Mouse (Mus musculus) stomach, embryonic 16.5 days (tissue): ENCODE data around the gene Gclc. TPM values are rescaled to one million over a fixed set of nuclear protein-coding genes. Genes with fewer than 3 reads are reported as not detected.

ENCODE experiments used
- ATAC-seq: fragments of 200-750 bp; cut with Nextera tagmentation; 2 replicates; pipeline ENCODE4 v1.8.0; 2017; ENCODE audit warnings: moderate number of reproducible peaks, moderate TSS enrichment; ENCODE audit not compliant: insufficient read depth, low FRiP score
- H3K27ac ChIP-seq: fragments of 300-500 bp; sonication (generic); 2 replicates; pipeline ENCODE4 v1.5.1; 2014; ENCODE audit warnings: low read length
- H3K27me3 ChIP-seq: fragments of 300-500 bp; sonication (generic); 2 replicates; pipeline ENCODE4 v1.6.1; 2014; ENCODE audit warnings: low read length, control low read depth, mixed read lengths; ENCODE audit not compliant: control insufficient read depth, insufficient read depth
- H3K36me3 ChIP-seq: fragments of 300-500 bp; sonication (generic); 2 replicates; pipeline ENCODE4 v1.6.1; 2014; ENCODE audit warnings: low read length; ENCODE audit not compliant: control insufficient read depth, insufficient read depth
- H3K4me1 ChIP-seq: fragments of 300-500 bp; sonication (generic); 2 replicates; pipeline ENCODE4 v1.6.1; 2014; ENCODE audit warnings: low read length, control low read depth, mixed read lengths; ENCODE audit not compliant: control insufficient read depth, insufficient read depth
- H3K4me2 ChIP-seq: fragments of 300-500 bp; sonication (generic); 2 replicates; pipeline ENCODE4 v1.6.1; 2014; ENCODE audit warnings: low read depth, low read length, mixed read lengths
- H3K4me3 ChIP-seq: fragments of 300-500 bp; sonication (generic); replicated peaks from 2 replicates; pipeline ENCODE4 v1.5.1; 2014; ENCODE audit warnings: mild to moderate bottlenecking, low read length
- H3K9ac ChIP-seq: fragments of 300-500 bp; sonication (generic); 2 replicates; pipeline ENCODE4 v1.6.1; 2014; ENCODE audit warnings: low read length
- H3K9me3 ChIP-seq: fragments of 300-500 bp; sonication (generic); replicated peaks from 2 replicates; pipeline ENCODE4 v1.6.1; 2016; ENCODE audit warnings: low read length, control low read depth; ENCODE audit not compliant: control insufficient read depth
- WGBS: fragments of 180-500 bp; shearing (Covaris S2); extraction: QIAGEN DNeasy Blood & Tissue Kit; methylation state at CpG from one replicate; pipeline ENCODE4 v1.1.7; 2014; 5-methylcytosine and 5-hydroxymethylcytosine counted together
- polyA plus RNA-seq: library from polyadenylated mRNA; unstranded; fragments of >200 nt; fragmentation: Nextera tagmentation; extraction: Ambion mirVana; gene quantifications from 2 replicates; pipeline ENCODE4 v1.2.1, GENCODE M21; 2015

The Gclc gene
- polyA plus RNA-seq, 1 experiment from 2014 or later: 10.9 TPM

DNA sequence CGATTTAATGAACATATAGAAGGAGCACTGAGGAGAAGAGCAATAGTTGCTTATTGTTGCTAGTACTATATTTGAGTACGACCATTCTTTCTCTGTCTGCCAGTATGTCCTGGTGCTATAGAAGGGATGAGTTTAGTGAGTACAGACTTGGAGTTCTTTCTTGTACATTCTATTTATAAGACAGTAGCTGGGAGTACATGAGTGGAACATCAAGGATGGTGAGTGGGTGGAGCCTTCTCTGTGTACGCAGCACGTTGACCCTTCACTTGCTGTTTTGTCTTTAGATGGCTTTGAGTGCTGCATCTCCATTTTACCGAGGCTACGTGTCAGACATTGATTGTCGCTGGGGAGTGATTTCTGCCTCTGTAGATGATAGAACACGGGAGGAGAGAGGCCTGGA, 31.1 kb downstream of the Gclc start:
- H3K36me3 ChIP-seq: peaks cover 4% of the 10 kb centered on the region
- H3K27me3 ChIP-seq: no peaks in the 10 kb centered on the region
- no peak overlapping the region for H3K9ac ChIP-seq
- no peaks in the 10 kb centered on the region for H3K9me3 ChIP-seq
- ATAC-seq: no peak
- no peak overlapping the region for H3K27ac ChIP-seq
- 92% methylated on average over 8 of the region's 8 CpGs for WGBS
- no peak overlapping the region for H3K4me3 ChIP-seq
- H3K4me1 ChIP-seq: no peaks in the 10 kb centered on the region
- no peak overlapping the region for H3K4me2 ChIP-seq

DNA sequence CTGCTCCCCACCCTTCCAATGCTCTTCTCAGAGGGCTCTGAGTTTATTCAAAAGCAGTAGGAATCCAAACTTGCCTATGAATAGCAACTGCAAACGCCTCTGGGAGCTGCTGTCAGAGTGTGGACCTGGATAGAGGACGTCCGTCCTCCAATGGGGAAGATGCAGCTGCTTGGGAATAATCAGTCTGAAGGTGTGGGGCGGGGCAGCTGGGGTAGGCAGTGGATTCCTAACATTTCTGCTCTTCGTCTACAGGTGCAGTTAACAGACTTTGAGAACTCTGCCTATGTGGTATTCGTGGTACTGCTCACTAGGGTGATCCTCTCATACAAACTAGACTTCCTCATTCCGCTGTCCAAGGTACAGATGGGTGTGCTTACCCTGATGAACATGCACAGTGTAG, 33.6 kb downstream of the Gclc start:
- Histone ChIP-seq H3K4me3 (no peak overlapping the region), H3K9ac (no peak overlapping the region), H3K27me3 (no peaks in the 10 kb centered on the region), H3K4me1 (no peaks in the 10 kb centered on the region), H3K36me3 (peaks cover 8% of the 10 kb centered on the region), H3K27ac (no peak overlapping the region), H3K9me3 (no peaks in the 10 kb centered on the region), H3K4me2 (no peak overlapping the region)
- no peak for ATAC-seq
- 86% methylated on average over 7 of the region's 7 CpGs for WGBS

DNA sequence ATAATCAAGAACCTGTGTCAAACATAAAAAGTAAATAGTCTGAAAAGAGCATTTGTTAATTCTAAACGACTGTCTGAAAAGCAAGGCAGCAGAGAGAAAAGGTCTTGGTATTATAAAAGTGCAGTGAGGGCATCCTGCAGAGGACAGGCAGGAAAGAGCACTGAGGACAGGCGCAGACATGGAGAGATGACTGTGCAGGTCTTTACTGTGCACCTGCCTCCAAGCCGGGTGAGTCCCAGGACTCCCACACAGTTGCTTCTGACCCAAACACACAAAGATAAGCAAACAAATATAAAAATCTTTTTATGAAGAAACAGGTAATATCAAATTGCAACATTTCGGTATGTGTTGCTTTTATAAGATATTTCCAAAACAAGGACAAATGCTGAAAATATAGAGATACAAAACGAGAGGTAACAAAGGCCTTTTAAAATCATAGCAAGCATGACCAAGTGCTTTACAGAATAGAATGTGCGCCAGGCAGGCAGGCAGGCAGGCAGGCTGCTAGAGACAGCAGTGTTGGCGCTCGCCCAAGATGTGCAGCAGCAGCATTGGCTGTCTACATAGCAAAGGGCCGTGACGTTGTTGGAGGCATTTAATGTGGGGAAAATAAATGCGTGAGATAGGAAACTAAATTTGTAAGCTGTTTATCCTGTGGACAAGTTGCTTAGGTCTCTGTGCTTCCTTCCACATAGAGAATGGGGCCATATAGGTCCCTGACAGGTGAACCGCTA, 35.4 kb downstream of the Gclc start:
- no peaks in the 10 kb centered on the region for H3K27me3 ChIP-seq
- no peaks in the 10 kb centered on the region for H3K9me3 ChIP-seq
- no peak overlapping the region for H3K4me2 ChIP-seq
- H3K9ac ChIP-seq: no peak overlapping the region
- WGBS: 77% methylated on average over 12 of the region's 12 CpGs
- ATAC-seq: no peak
- H3K36me3 ChIP-seq: peaks cover 12% of the 10 kb centered on the region
- H3K4me3 ChIP-seq: no peak overlapping the region
- H3K27ac ChIP-seq: no peak overlapping the region
- H3K4me1 ChIP-seq: no peaks in the 10 kb centered on the region

DNA sequence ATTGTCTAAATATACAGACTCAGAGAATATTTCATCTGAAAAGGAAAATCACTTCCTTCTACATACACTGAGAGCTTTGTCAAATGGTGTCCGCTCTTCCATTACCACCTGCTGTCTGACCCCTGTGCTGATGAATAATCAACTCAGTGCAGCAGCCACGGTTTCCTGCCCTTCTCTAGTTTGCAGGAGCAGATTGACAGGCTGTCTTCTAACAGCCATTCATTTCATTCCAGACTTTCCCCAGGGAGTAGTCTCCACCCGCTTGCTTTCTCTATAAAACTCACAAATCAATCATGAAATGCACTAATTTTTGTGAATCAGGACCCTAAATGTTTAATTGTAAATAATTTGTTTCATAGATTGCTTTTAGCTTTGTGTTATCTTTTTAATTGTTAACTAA, 39.5 kb downstream of the Gclc start:
- Histone ChIP-seq H3K27me3 (no peaks in the 10 kb centered on the region), H3K9me3 (no peaks in the 10 kb centered on the region), H3K27ac (no peak overlapping the region), H3K36me3 (0 out of 2 replicates have a peak, but pooled peaks cover 9% of the 10 kb centered on the region), H3K4me3 (no peak overlapping the region), H3K4me2 (no peak overlapping the region), H3K4me1 (no peaks in the 10 kb centered on the region), H3K9ac (no peak overlapping the region)
- ATAC-seq: no peak
- 54% methylated on average over 3 of the region's 3 CpGs for WGBS

DNA sequence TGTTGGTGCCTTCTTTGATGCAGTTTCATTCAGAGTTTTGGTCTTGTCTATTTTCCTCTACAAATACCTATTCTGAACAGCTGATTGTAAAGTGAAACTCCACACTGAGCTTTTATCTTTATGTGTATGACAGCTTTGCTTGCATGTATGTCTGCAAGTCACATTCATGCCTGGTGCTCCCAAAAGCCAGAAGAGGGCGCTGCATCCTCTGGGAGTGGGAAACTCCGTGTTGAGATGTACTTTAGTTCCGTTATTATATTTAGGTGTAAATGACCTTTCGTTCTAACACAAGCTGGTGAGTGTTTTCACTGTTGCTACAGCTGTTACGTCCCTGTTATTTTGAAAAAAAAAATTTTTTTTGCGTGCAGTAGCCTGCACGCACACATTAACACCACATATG, 48.1 kb downstream of the Gclc start:
- Histone ChIP-seq H3K36me3 (no peaks in the 10 kb centered on the region), H3K9me3 (no peaks in the 10 kb centered on the region), H3K9ac (no peak overlapping the region), H3K4me1 (peaks cover 6% of the 10 kb centered on the region), H3K4me2 (no peak overlapping the region), H3K27ac (no peak overlapping the region), H3K27me3 (no peaks in the 10 kb centered on the region), H3K4me3 (no peak overlapping the region)
- ATAC-seq: no peak
- WGBS: 56% methylated on average over 7 of the region's 7 CpGs

DNA sequence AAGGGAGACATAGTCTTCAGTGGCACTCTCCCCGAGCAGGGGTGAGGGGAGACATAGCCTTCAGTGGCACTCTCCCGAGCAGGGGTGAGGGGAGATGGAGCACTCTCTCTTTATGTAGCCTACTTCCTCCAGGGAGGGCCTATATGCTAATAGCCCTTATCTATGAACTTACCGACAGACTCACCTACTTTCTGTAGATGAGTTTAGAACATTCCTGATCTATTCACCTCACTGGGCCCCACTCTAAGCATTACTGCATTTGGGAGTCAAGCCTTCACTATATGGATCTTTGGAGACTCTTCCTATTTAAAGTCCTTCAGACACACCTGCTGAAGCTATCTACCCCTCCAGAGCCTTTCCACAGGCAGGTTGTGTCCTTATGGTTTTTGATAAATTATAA, 52.1 kb downstream of the Gclc start:
- Histone ChIP-seq H3K9ac (peak overlapping the region; percentile 66), H3K9me3 (no peaks in the 10 kb centered on the region), H3K27me3 (no peaks in the 10 kb centered on the region), H3K4me3 (peak overlapping the region; percentile 44), H3K27ac (no peak overlapping the region), H3K4me1 (peaks cover 6% of the 10 kb centered on the region), H3K4me2 (peak overlapping the region; percentile 77), H3K36me3 (no peaks in the 10 kb centered on the region)
- WGBS: 42% methylated on average over 3 of the region's 3 CpGs
- peak; percentile 44; the same call in 1 of the 2 replicates for ATAC-seq

DNA sequence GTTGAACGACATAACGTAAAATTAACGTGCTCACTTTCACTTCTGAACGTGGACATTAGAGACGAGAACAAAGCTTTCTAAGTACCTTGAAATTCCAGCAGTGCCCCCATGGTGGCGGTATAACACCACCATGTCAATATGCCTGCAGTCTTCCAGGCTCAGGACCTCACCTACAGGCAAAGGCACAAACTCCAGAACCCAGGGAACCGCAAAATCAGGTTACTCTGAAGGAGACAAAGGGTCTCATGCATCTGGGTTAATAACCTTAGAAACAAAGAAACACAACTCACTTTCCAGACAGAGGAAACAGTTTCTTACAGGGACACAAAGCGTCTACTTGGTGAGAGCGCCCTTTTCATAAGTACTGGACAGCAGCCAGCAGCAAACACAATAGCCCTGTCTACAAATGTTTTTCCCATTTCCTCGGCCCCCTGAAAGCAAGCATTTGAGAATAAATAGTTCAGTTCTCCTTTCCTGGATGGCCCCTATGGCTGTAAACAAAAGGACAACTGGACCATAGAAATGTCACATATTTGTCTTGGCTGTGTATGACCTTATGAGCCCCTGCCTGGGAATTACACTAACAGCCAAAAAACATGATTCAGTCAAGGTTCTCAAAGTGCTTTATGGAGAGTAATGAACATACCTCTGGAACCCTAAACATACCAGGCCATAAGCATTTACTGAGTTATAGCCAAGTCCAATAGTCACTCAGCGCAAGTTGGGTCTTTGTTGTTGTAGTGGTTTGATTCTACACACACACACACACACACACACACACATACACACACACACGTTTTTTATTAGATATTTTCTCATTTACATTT, 52.7 kb downstream of the Gclc start:
- Histone ChIP-seq H3K27ac (no peak overlapping the region), H3K9ac (peak overlapping the region; percentile 66), H3K4me3 (peak overlapping the region; percentile 44), H3K36me3 (no peaks in the 10 kb centered on the region), H3K4me2 (peak overlapping the region; percentile 77), H3K9me3 (no peaks in the 10 kb centered on the region), H3K4me1 (peaks cover 6% of the 10 kb centered on the region), H3K27me3 (no peaks in the 10 kb centered on the region)
- ATAC-seq: peak; percentile 79
- WGBS: 18% methylated on average over 12 of the region's 12 CpGs

DNA sequence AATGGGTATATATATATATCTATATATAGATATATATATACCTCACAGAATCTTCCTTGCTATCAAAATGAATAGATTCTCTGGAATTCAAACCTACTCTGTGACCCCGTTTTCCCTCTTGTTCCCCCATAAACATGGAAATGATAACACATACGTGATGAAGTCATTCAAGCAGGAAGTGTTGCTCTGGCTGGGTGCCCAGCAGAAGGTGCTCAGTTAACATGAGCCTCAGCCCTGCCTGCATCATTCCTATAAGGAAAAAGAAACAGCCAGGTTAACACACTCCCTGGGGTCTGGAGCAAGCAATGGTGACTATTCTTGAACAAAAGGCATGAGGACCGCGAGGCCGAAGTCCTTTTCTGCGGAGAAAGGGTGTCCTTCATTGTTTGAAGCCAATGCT, 54.1 kb downstream of the Gclc start:
- Histone ChIP-seq H3K9ac (no peak overlapping the region), H3K27me3 (no peaks in the 10 kb centered on the region), H3K4me1 (peaks cover 6% of the 10 kb centered on the region), H3K36me3 (no peaks in the 10 kb centered on the region), H3K27ac (no peak overlapping the region), H3K4me2 (no peak overlapping the region), H3K4me3 (no peak overlapping the region), H3K9me3 (no peaks in the 10 kb centered on the region)
- WGBS: 66% methylated on average over 6 of the region's 6 CpGs
- ATAC-seq: no peak

DNA sequence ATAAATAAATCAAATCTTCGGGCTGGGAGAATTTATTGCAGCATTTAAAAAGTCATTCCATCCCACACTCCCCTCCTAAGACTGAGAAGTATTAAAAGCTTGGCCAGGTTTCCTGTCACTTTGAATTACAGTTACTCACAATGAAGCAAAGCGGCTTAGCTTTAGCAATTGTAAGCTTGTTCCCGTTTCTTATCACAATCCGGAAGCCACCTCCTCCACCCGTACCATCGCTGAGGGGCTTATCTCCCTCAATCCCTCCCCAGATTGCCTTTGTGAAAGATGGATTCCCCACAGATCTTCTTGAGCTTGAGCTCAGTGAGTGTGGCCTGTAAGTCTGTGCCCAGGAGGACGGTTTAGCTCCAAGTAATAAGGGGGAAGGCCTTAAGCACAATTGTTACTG, 64.5 kb downstream of the Gclc start:
- H3K27me3 ChIP-seq: no peaks in the 10 kb centered on the region
- H3K4me2 ChIP-seq: no peak overlapping the region
- H3K4me1 ChIP-seq: no peaks in the 10 kb centered on the region
- ATAC-seq: no peak
- no peaks in the 10 kb centered on the region for H3K36me3 ChIP-seq
- WGBS: 67% methylated on average over 7 of the region's 7 CpGs
- no peak overlapping the region for H3K4me3 ChIP-seq
- H3K9me3 ChIP-seq: no peaks in the 10 kb centered on the region; the same call in 1 of the 2 replicates
- no peak overlapping the region for H3K27ac ChIP-seq
- H3K9ac ChIP-seq: no peak overlapping the region
